Mouse (Mus musculus) liver, embryonic 14.5 days (tissue): ENCODE measurements around the gene Nkd2. TPM values are rescaled to one million over a fixed set of nuclear protein-coding genes. Genes with fewer than 3 reads are reported as not detected.

Experiments
- ATAC-seq: fragments of 200-750 bp; cut with Nextera tagmentation; 2 replicates; pipeline ENCODE4 v1.8.0; 2017; ENCODE audit warnings: moderate number of reproducible peaks, mild to moderate bottlenecking, moderate library complexity; ENCODE audit not compliant: insufficient read depth
- DNase-seq, 3 experiments: peaks; one replicate each; pipeline ENCODE4 v3.0.0-alpha.2; 2012 to 2013; ENCODE audit warnings: low read depth in 3 of 3, low spot score in 3 of 3
- H3K27ac ChIP-seq: fragments of 300-500 bp; sonication (generic); 2 replicates; pipeline ENCODE4 v1.5.1; 2014; ENCODE audit warnings: moderate library complexity, mild to moderate bottlenecking, control low read depth, inconsistent platforms
- H3K27me3 ChIP-seq: fragments of 300-500 bp; sonication (generic); 2 replicates; pipeline ENCODE4 v1.6.1; 2014; ENCODE audit warnings: mild to moderate bottlenecking, low read length, moderate library complexity; ENCODE audit not compliant: control insufficient read depth, insufficient read depth
- H3K36me3 ChIP-seq: fragments of 300-500 bp; sonication (generic); replicated peaks from 2 replicates; pipeline ENCODE4 v1.6.1; 2014; ENCODE audit warnings: low read depth; ENCODE audit not compliant: control insufficient read depth, insufficient read depth
- H3K4me1 ChIP-seq, 2 experiments: fragments of 200-500 bp in 1 of 2; fragments of 300-500 bp in 1 of 2; sonication (generic) in 1 of 2; replicated peaks; 2 replicates each; pipeline ENCODE4 v1.6.1; 2012 to 2014; ENCODE audit warnings: antibody characterized with exemption in 1 of 2, inconsistent platforms in 1 of 2, low read length in 1 of 2; ENCODE audit not compliant: control insufficient read depth in 2 of 2, insufficient read depth in 2 of 2
- H3K4me2 ChIP-seq: fragments of 300-500 bp; sonication (generic); 2 replicates; pipeline ENCODE4 v1.6.1; 2014; ENCODE audit warnings: low read depth, mild to moderate bottlenecking, control low read depth, moderate library complexity
- H3K4me3 ChIP-seq, 2 experiments: fragments of 200-500 bp in 1 of 2; fragments of 300-500 bp in 1 of 2; sonication (generic) in 1 of 2; 2 replicates each; pipeline ENCODE4 v1.5.1; 2012 to 2014; ENCODE audit warnings: low read depth in 2 of 2, low read length in 2 of 2, mild to moderate bottlenecking in 2 of 2, control low read depth in 1 of 2, inconsistent platforms in 1 of 2, moderate library complexity in 1 of 2; ENCODE audit not compliant: insufficient read depth in 1 of 2
- H3K9ac ChIP-seq: fragments of 300-500 bp; sonication (generic); replicated peaks from 2 replicates; pipeline ENCODE4 v1.6.1; 2014; ENCODE audit warnings: mild to moderate bottlenecking, control low read depth, moderate library complexity
- H3K9me3 ChIP-seq: fragments of 300-500 bp; sonication (generic); 2 replicates; pipeline ENCODE4 v1.6.1; 2016; ENCODE audit warnings: low read length, mixed read lengths; ENCODE audit not compliant: control insufficient read depth
- CTCF ChIP-seq: IDR thresholded peaks from 2 replicates; pipeline ENCODE4 v1.5.1; 2016; ENCODE audit warnings: antibody characterized with exemption, low read depth, control low read depth
- EP300 ChIP-seq: IDR thresholded peaks from 2 replicates; pipeline ENCODE4 v1.6.1; 2016; ENCODE audit warnings: antibody characterized with exemption, low read depth
- WGBS: fragments of 180-500 bp; shearing (Covaris S2); extraction: QIAGEN DNeasy Blood & Tissue Kit; methylation state at CpG from one replicate; pipeline ENCODE4 v1.1.7; 2014; ENCODE audit not compliant: insufficient replicate concordance; 5-methylcytosine and 5-hydroxymethylcytosine counted together
- polyA plus RNA-seq, 2 experiments: library from polyadenylated mRNA; depleted of rRNA in 1 of 2; stranded (reverse) in 1 of 2; unstranded in 1 of 2; fragments of >200 nt; fragmentation: Nextera tagmentation in 1 of 2; extraction: Ambion mirVana in 1 of 2; gene quantifications; 2 replicates each; pipeline versions ENCODE4 v1.2.1 to v1.2.3; 2012 to 2014

Nkd2 gene
- polyA plus RNA-seq, 2 experiments = 0.15 to 0.19 TPM

GRCm38 (mm10) chr13:73812936-73813335, 34.5 kb downstream of the Nkd2 start:
- Histone ChIP-seq H3K27ac (no peak overlapping the region), H3K36me3 (no peaks in the 10 kb centered on the region; the same call in 1 of the 2 replicates), H3K27me3 (no peaks in the 10 kb centered on the region), H3K9me3 (no peaks in the 10 kb centered on the region), H3K4me3 (no peak overlapping the region), H3K9ac (no peak overlapping the region), H3K4me1 (no peaks in the 10 kb centered on the region), H3K4me2 (no peak overlapping the region)
- WGBS = 74% methylated on average over 3 of the region's 3 CpGs
- ATAC-seq (no peak), DNase-seq (no peak)
- TF ChIP-seq CTCF = no peak
- no peak for TF ChIP-seq EP300

GRCm38 (mm10) chr13:73804914-73805313, 42.5 kb downstream of the Nkd2 start:
- Histone ChIP-seq H3K9ac (no peak overlapping the region), H3K4me2 (no peak overlapping the region), H3K4me3 (no peak overlapping the region), H3K27me3 (no peaks in the 10 kb centered on the region), H3K36me3 (no peaks in the 10 kb centered on the region), H3K9me3 (no peaks in the 10 kb centered on the region), H3K27ac (no peak overlapping the region), H3K4me1 (no peaks in the 10 kb centered on the region)
- TF ChIP-seq CTCF = no peak
- no peak for TF ChIP-seq EP300
- 65% methylated on average over 5 of the region's 5 CpGs for WGBS
- no peak for ATAC-seq
- no peak for DNase-seq

- Histone ChIP-seq H3K27me3 (no peaks in the 10 kb centered on the region), H3K4me1 (no peaks in the 10 kb centered on the region), H3K27ac (no peak overlapping the region), H3K4me2 (no peak overlapping the region), H3K4me3 (no peak overlapping the region), H3K9ac (no peak overlapping the region), H3K36me3 (no peaks in the 10 kb centered on the region), H3K9me3 (no peaks in the 10 kb centered on the region)
- TF ChIP-seq EP300 (no peak), CTCF (no peak)
- WGBS = 41% methylated on average over 8 of the region's 8 CpGs
- ATAC-seq (peak; percentile 68; the same call in 1 of the 2 replicates), DNase-seq (peak in 2 of 3 experiments; percentile 13 to 15)
Measured at GRCm38 (mm10) chr13:73803450-73804178, 43.8 kb downstream of the Nkd2 start.

- Histone ChIP-seq H3K36me3 (no peaks in the 10 kb centered on the region), H3K4me3 (no peak overlapping the region), H3K9ac (no peak overlapping the region), H3K9me3 (no peaks in the 10 kb centered on the region), H3K4me1 (no peaks in the 10 kb centered on the region), H3K4me2 (no peak overlapping the region), H3K27me3 (no peaks in the 10 kb centered on the region), H3K27ac (no peak overlapping the region)
- WGBS = 62% methylated on average over 5 of the region's 5 CpGs
- ATAC-seq (no peak), DNase-seq (no peak)
- TF ChIP-seq EP300 = no peak
- TF ChIP-seq CTCF = no peak
Measured at GRCm38 (mm10) chr13:73799110-73799509, 48.3 kb downstream of the Nkd2 start.

- Histone ChIP-seq H3K36me3 (no peaks in the 10 kb centered on the region), H3K4me1 (no peaks in the 10 kb centered on the region), H3K4me2 (no peak overlapping the region), H3K27me3 (no peaks in the 10 kb centered on the region), H3K4me3 (no peak overlapping the region), H3K9me3 (no peaks in the 10 kb centered on the region), H3K27ac (no peak overlapping the region), H3K9ac (no peak overlapping the region)
- WGBS = 48% methylated on average over 5 of the region's 5 CpGs
- TF ChIP-seq CTCF (no peak), EP300 (no peak)
- DNase-seq (no peak), ATAC-seq (no peak)
Measured at GRCm38 (mm10) chr13:73793171-73793570, 54.3 kb downstream of the Nkd2 start.
